Mouse (Mus musculus): ENCODE data around the gene Wnt5a.

Wnt5a gene

GRCm38 (mm10) chr14:28509441-28510340, 5.1 kb downstream of the Wnt5a start:
- DNase-seq, result no peak

GRCm38 (mm10) chr14:28510341-28511028, 5.9 kb downstream of the Wnt5a start:
- DNase-seq, result no peak

GRCm38 (mm10) chr14:28511029-28511651, 6.6 kb downstream of the Wnt5a start:
- no peak for DNase-seq

GRCm38 (mm10) chr14:28512805-28513590, 8.4 kb downstream of the Wnt5a start:
- DNase-seq, result no peak

GRCm38 (mm10) chr14:28514171-28514570, 9.6 kb downstream of the Wnt5a start:
- no peak for DNase-seq

GRCm38 (mm10) chr14:28515331-28515730, 10.8 kb downstream of the Wnt5a start:
- DNase-seq, result no peak

- DNase-seq, result no peak
Observed at GRCm38 (mm10) chr14:28517631-28518560, 13.3 kb downstream of the Wnt5a start.

- DNase-seq, result no peak
Observed at GRCm38 (mm10) chr14:28521106-28521505, 16.6 kb downstream of the Wnt5a start.

- DNase-seq, result no peak
Observed at GRCm38 (mm10) chr14:28522611-28523010, 18.1 kb downstream of the Wnt5a start.

GRCm38 (mm10) chr14:28525566-28525965, 21.0 kb downstream of the Wnt5a start:
- DNase-seq, result no peak

GRCm38 (mm10) chr14:28528151-28528685, 23.7 kb downstream of the Wnt5a start:
- DNase-seq, result no peak

GRCm38 (mm10) chr14:28531531-28531930, 27.0 kb downstream of the Wnt5a start:
- DNase-seq, result no peak

- no peak for DNase-seq
Observed at GRCm38 (mm10) chr14:28532943-28533342, 28.4 kb downstream of the Wnt5a start.

- no peak for DNase-seq
Observed at GRCm38 (mm10) chr14:28533876-28534275, 29.3 kb downstream of the Wnt5a start.

GRCm38 (mm10) chr14:28535814-28536213, 31.3 kb downstream of the Wnt5a start:
- no peak for DNase-seq

GRCm38 (mm10) chr14:28539577-28539976, 35.0 kb downstream of the Wnt5a start:
- no peak for DNase-seq

GRCm38 (mm10) chr14:28542117-28542741, 37.7 kb downstream of the Wnt5a start:
- no peak for DNase-seq

GRCm38 (mm10) chr14:28561861-28562260, 57.3 kb downstream of the Wnt5a start:
- no peak for DNase-seq
